Mouse (Mus musculus) thymus, adult 2 months (tissue): ENCODE results near the gene Ccndbp1.

Experiments used
- CTCF ChIP-seq: fragments of 200-500 bp; IDR thresholded peaks from 2 replicates; pipeline ENCODE4 v1.5.1; 2012; ENCODE audit warnings: mild to moderate bottlenecking, control low read depth, low read length, moderate library complexity, borderline replicate concordance; ENCODE audit not compliant: control insufficient read depth, poor library complexity, insufficient read depth; ENCODE audit errors: extremely low read depth
- POLR2A ChIP-seq: fragments of 200-500 bp; IDR thresholded peaks from 2 replicates; pipeline ENCODE4 v1.6.1; 2012; ENCODE audit warnings: mild to moderate bottlenecking, low read length, control low read depth, moderate library complexity; ENCODE audit not compliant: control insufficient read depth, poor library complexity, insufficient read depth; ENCODE audit errors: extremely low read depth

- TF ChIP-seq POLR2A = no peak
- TF ChIP-seq CTCF = no peak
Measured at GRCm38 (mm10) chr2:120959827-120960226, 48.4 kb upstream of the Ccndbp1 start.
